Mouse (Mus musculus) megakaryocyte, embryonic 14.5 days (primary cell): Measurements from ENCODE around the gene Sdhd. TPM values are rescaled to one million over a fixed set of nuclear protein-coding genes. Genes with fewer than 3 reads are reported as not detected.

Experiments used
- H3K27me3 ChIP-seq: replicated peaks from 2 replicates; pipeline ENCODE3; 2012; ENCODE audit warnings: inconsistent platforms
- H3K36me3 ChIP-seq: replicated peaks from 2 replicates; pipeline ENCODE3; 2012; ENCODE audit warnings: low read length, inconsistent platforms, mixed read lengths
- H3K4me1 ChIP-seq: 2 replicates; pipeline ENCODE4 v1.6.1; 2012; ENCODE audit warnings: inconsistent platforms
- H3K4me3 ChIP-seq: replicated peaks from 2 replicates; pipeline ENCODE3; 2012; ENCODE audit warnings: moderate library complexity, mild to moderate bottlenecking, inconsistent platforms
- H3K9me3 ChIP-seq: 2 replicates; pipeline ENCODE4 v1.6.1; 2012; ENCODE audit warnings: inconsistent platforms
- FLI1 ChIP-seq: IDR thresholded peaks from 2 replicates; pipeline ENCODE4 v1.6.1; 2012; ENCODE audit warnings: low read length, inconsistent platforms, mixed read lengths
- GATA1 ChIP-seq: IDR thresholded peaks from 3 replicates; pipeline ENCODE4 v1.6.1; 2012; ENCODE audit warnings: mixed read lengths, low read length, inconsistent platforms, borderline replicate concordance
- polyA plus RNA-seq: library from polyadenylated mRNA; stranded (reverse); fragments of >175 nt; gene quantifications from 2 replicates; pipeline ENCODE4 v1.2.3, GENCODE M21; 2012; ENCODE audit warnings: low replicate concordance; ENCODE audit not compliant: insufficient read depth

Sdhd gene
- polyA plus RNA-seq, 1 experiment = 16.9 TPM

GRCm38 (mm10) chr9:50561918-50562360, 41.7 kb downstream of the Sdhd start:
- H3K36me3 ChIP-seq = no peaks in the 10 kb centered on the region
- TF ChIP-seq FLI1 (no peak), GATA1 (no peak)
- no peaks in the 10 kb centered on the region for H3K27me3 ChIP-seq
- no peak overlapping the region for H3K4me3 ChIP-seq
- no peaks in the 10 kb centered on the region for H3K4me1 ChIP-seq
- H3K9me3 ChIP-seq = peaks cover 7% of the 10 kb centered on the region; the same call in 1 of the 2 replicates

GRCm38 (mm10) chr9:50561145-50561917, 42.3 kb downstream of the Sdhd start, which contains the start of gene Tex12:
Tex12 (minus strand) TSS chr9:50561325.
- TF ChIP-seq GATA1 = no peak
- no peak for TF ChIP-seq FLI1
- peaks cover 7% of the 10 kb centered on the region; the same call in 1 of the 2 replicates for H3K9me3 ChIP-seq
- no peaks in the 10 kb centered on the region for H3K36me3 ChIP-seq
- no peaks in the 10 kb centered on the region for H3K4me1 ChIP-seq
- H3K27me3 ChIP-seq = no peaks in the 10 kb centered on the region
- no peak within 1 kb of the TSS for H3K4me3 ChIP-seq

- Histone ChIP-seq H3K4me3 (peak within 1 kb of the TSS; percentile 84), H3K9me3 (no peaks in the 10 kb centered on the region), H3K4me1 (peaks cover 9% of the 10 kb centered on the region), H3K36me3 (no peaks in the 10 kb centered on the region), H3K27me3 (no peaks in the 10 kb centered on the region)
- TF ChIP-seq FLI1 (no peak), GATA1 (no peak)
Observed at GRCm38 (mm10) chr9:50555094-50555446, 48.5 kb downstream of the Sdhd start, which contains the start of gene Bco2. Bco2 (minus strand) TSS chr9:50555181.

- Histone ChIP-seq H3K27me3 (no peaks in the 10 kb centered on the region), H3K36me3 (no peaks in the 10 kb centered on the region), H3K4me1 (peaks cover 9% of the 10 kb centered on the region), H3K9me3 (no peaks in the 10 kb centered on the region), H3K4me3 (peak within 1 kb of the TSS; percentile 84)
- TF ChIP-seq GATA1 (no peak), FLI1 (no peak)
Observed at GRCm38 (mm10) chr9:50554241-50555093, 49.1 kb downstream of the Sdhd start, which contains the start of gene Il18. Il18 (plus strand) TSS chr9:50554827.

GRCm38 (mm10) chr9:50553547-50553946, 50.1 kb downstream of the Sdhd start:
- no peaks in the 10 kb centered on the region for H3K36me3 ChIP-seq
- H3K4me3 ChIP-seq = no peak overlapping the region
- TF ChIP-seq GATA1 (no peak), FLI1 (no peak)
- H3K27me3 ChIP-seq = no peaks in the 10 kb centered on the region
- peaks cover 9% of the 10 kb centered on the region for H3K4me1 ChIP-seq
- H3K9me3 ChIP-seq = no peaks in the 10 kb centered on the region

GRCm38 (mm10) chr9:50552206-50552605, 51.4 kb downstream of the Sdhd start:
- no peaks in the 10 kb centered on the region for H3K36me3 ChIP-seq
- H3K4me3 ChIP-seq = no peak overlapping the region
- H3K4me1 ChIP-seq = peaks cover 13% of the 10 kb centered on the region
- no peaks in the 10 kb centered on the region for H3K9me3 ChIP-seq
- H3K27me3 ChIP-seq = no peaks in the 10 kb centered on the region
- TF ChIP-seq GATA1 (no peak), FLI1 (no peak)

GRCm38 (mm10) chr9:50548936-50549335, 54.7 kb downstream of the Sdhd start:
- H3K4me1 ChIP-seq = peaks cover 5% of the 10 kb centered on the region; the same call in 1 of the 2 replicates

GRCm38 (mm10) chr9:50547859-50548478, 55.6 kb downstream of the Sdhd start:
- no peaks in the 10 kb centered on the region for H3K27me3 ChIP-seq
- H3K4me3 ChIP-seq = peak overlapping the region; percentile 38
- peaks cover 5% of the 10 kb centered on the region; the same call in 1 of the 2 replicates for H3K4me1 ChIP-seq
- TF ChIP-seq FLI1 (no peak), GATA1 (no peak)
- H3K9me3 ChIP-seq = no peaks in the 10 kb centered on the region
- no peaks in the 10 kb centered on the region for H3K36me3 ChIP-seq

More at GRCm38 (mm10) chr9:50548936-50549335, 54.7 kb downstream of the Sdhd start:
- H3K27me3 ChIP-seq = no peaks in the 10 kb centered on the region
- H3K9me3 ChIP-seq = no peaks in the 10 kb centered on the region
- H3K36me3 ChIP-seq = no peaks in the 10 kb centered on the region
- TF ChIP-seq GATA1 = no peak
- no peak for TF ChIP-seq FLI1
- no peak overlapping the region for H3K4me3 ChIP-seq

Other genes with a start within 250 kb of the Sdhd start
- not detected in 2 replicates for gene Plet1, start 109.3 kb downstream of the Sdhd start, polyA plus RNA-seq
- gene Pts, start 75.1 kb downstream of the Sdhd start, polyA plus RNA-seq = 15.7 TPM in 1 of 2 replicates, not detected in the other
- 2.0 TPM in 1 of 2 replicates, not detected in the other for gene Il18, start 49.0 kb downstream of the Sdhd start, polyA plus RNA-seq
- gene Bco2, start 48.6 kb downstream of the Sdhd start, polyA plus RNA-seq = 0.09 TPM in 1 of 2 replicates, not detected in the other
- not detected in 2 replicates for gene Tex12, start 42.5 kb downstream of the Sdhd start, polyA plus RNA-seq
- gene Timm8b, start 98 bp upstream of the Sdhd start, polyA plus RNA-seq = 8.5 and 23.8 TPM in 2 replicates
- gene Pih1d2, start 13.5 kb upstream of the Sdhd start, polyA plus RNA-seq = 0.19 TPM in 1 of 2 replicates, not detected in the other
- gene Nkapd1, start 13.7 kb upstream of the Sdhd start, polyA plus RNA-seq = 2.9 and 3.9 TPM in 2 replicates
- gene Dlat, start 56.0 kb upstream of the Sdhd start, polyA plus RNA-seq = 10.9 and 18.4 TPM in 2 replicates
- not detected in 2 replicates for gene Dixdc1, start 135.7 kb upstream of the Sdhd start, polyA plus RNA-seq
- 1.5 TPM in 1 of 2 replicates, not detected in the other for gene 2310030G06Rik, start 142.7 kb upstream of the Sdhd start, polyA plus RNA-seq
- gene Cryab, start 147.5 kb upstream of the Sdhd start, polyA plus RNA-seq = not detected in 2 replicates
- not detected in 2 replicates for gene Hspb2, start 148.5 kb upstream of the Sdhd start, polyA plus RNA-seq
- gene Fdxacb1, start 164.4 kb upstream of the Sdhd start, polyA plus RNA-seq = 0.38 TPM in 1 of 2 replicates, not detected in the other
- 2.0 and 9.5 TPM in 2 replicates for gene Alg9, start 171.2 kb upstream of the Sdhd start, polyA plus RNA-seq
- 1.3 and 8.7 TPM in 2 replicates for gene 1110032A03Rik, start 171.7 kb upstream of the Sdhd start, polyA plus RNA-seq
- 1.4 and 1.9 TPM in 2 replicates for gene Ppp2r1b, start 241.5 kb upstream of the Sdhd start, polyA plus RNA-seq